Mouse (Mus musculus): ENCODE measurements around the gene Spop.

- TF ChIP-seq CTCF (IDR thresholded peaks at IDR 0.05; ENCODE audit: low read depth, low read length) (no peak), POLR2A (IDR thresholded peaks at IDR 0.05; ENCODE audit: insufficient read depth, low read length) (no peak)
Observed at GRCm38 (mm10) chr11:95490104-95490503, 76.2 kb downstream of the Spop start.
